Mouse (Mus musculus): ENCODE data around the gene Cyth3.

- no peak for TF ChIP-seq POLR2A (IDR thresholded peaks at IDR 0.05; ENCODE audit: low read depth, low read length)
- TF ChIP-seq CTCF (IDR thresholded peaks at IDR 0.05; ENCODE audit: borderline replicate concordance, insufficient read depth, low read length), result no peak
These were observed 8.5 kb downstream of the Cyth3 start for GRCm38 (mm10) chr5:143630738-143631137.
